Mouse (Mus musculus): Measurements from ENCODE around the gene Pcgf5.

Gene Pcgf5

GRCm38 (mm10) chr19:36495555-36495954 is 147.4 kb downstream of the Pcgf5 start:
- no peak for DNase-seq (ENCODE audit: low spot score in 2 of 2)

GRCm38 (mm10) chr19:36496532-36496931 is 148.4 kb downstream of the Pcgf5 start:
- no peak for DNase-seq (ENCODE audit: low spot score in 2 of 2)

GRCm38 (mm10) chr19:36497067-36497466 is 149.0 kb downstream of the Pcgf5 start:
- no peak for DNase-seq (ENCODE audit: low spot score in 2 of 2)

GRCm38 (mm10) chr19:36497744-36498143 is 149.6 kb downstream of the Pcgf5 start:
- no peak for DNase-seq (ENCODE audit: low spot score in 2 of 2)

GRCm38 (mm10) chr19:36504716-36505115 is 156.6 kb downstream of the Pcgf5 start:
- no peak for DNase-seq (ENCODE audit: low spot score in 2 of 2)

Measured in urinary bladder, postnatal 4 days (tissue).